22 mouse cellular contexts compared by ENCODE assay signal in genomic region chrX:77640301-77640700, GRCm38 (mm10).
A peak's percentile ranks its signal among the peaks of the same experiment; 100 is the strongest.
DNase-seq lines count a peak whose midpoint lies in the region; ATAC-seq lines count a peak whose summit lies in the region.
"Had no signal": no experiment of that assay in that cellular context is flagged by ENCODE, and none has a peak within 500 bp of the region (broad histone marks: within the 10 kb centered on the region; RNA-seq: fewer than 3 reads in every experiment).

No protein-coding gene starts in this region.

- no peaks in the 10 kb centered on the region for H3K9me3 ChIP-seq in forebrain, embryonic 12.5 days
- H3K9me3 ChIP-seq: embryonic facial prominence, embryonic 15.5 days; forebrain, embryonic 10.5 days; heart, embryonic 13.5 days; hindbrain, embryonic 15.5 days had no signal

- no peaks in the 10 kb centered on the region for H3K4me1 ChIP-seq in forebrain, embryonic 12.5 days
- H3K4me1 ChIP-seq: embryonic facial prominence, embryonic 15.5 days; forebrain, embryonic 10.5 days; heart, embryonic 13.5 days; hindbrain, embryonic 15.5 days had no signal

- no peak overlapping the region for H3K4me3 ChIP-seq in forebrain, embryonic 12.5 days (replicated peaks)
- H3K4me3 ChIP-seq: embryonic facial prominence, embryonic 15.5 days; erythroblast, embryonic 14.5 days; forebrain, embryonic 10.5 days; heart, embryonic 13.5 days; hindbrain, embryonic 15.5 days had no signal

- ATAC-seq in CD4-positive, CD25-positive, alpha-beta regulatory T cell, adult 4 months, result peak; percentile 55
- 0 out of 2 replicates have a peak, but pooled peaks have one; percentile 8 for ATAC-seq in common myeloid progenitor, adult 5-6 weeks (replicated peaks; ENCODE audit: low read depth, poor library complexity, severe bottlenecking)
- ATAC-seq in forebrain, embryonic 12.5 days (ENCODE audit: low FRiP score), result no peak
- ATAC-seq: forebrain, embryonic 16.5 days had no signal

- peak; percentile 14 for DNase-seq in naive thymus-derived CD4-positive, alpha-beta T cell, adult 2 months (ENCODE audit: low read depth)
- DNase-seq in liver, result no peak
- DNase-seq in kidney, adult 18-20 months, result no peak
- DNase-seq: adrenal gland, postnatal 25 days; B cell, adult 2 months; cerebellum, adult 18-20 months; cerebellum, adult 9-11 months; cerebellum, postnatal 36 days; embryo, embryonic 11 days; gastrocnemius, postnatal 14 days; heart, adult 11 months; heart, postnatal 36 days; kidney, adult 11 months had no signal

- H3K9ac ChIP-seq in forebrain, embryonic 12.5 days, result no peak overlapping the region
- H3K9ac ChIP-seq: embryonic facial prominence, embryonic 15.5 days; heart, embryonic 13.5 days; hindbrain, embryonic 15.5 days had no signal

- no peak overlapping the region for H3K27ac ChIP-seq in forebrain, embryonic 12.5 days
- H3K27ac ChIP-seq: embryonic facial prominence, embryonic 15.5 days; forebrain, embryonic 10.5 days; heart, embryonic 13.5 days; hindbrain, embryonic 15.5 days had no signal

- no peaks in the 10 kb centered on the region for H3K27me3 ChIP-seq in forebrain, embryonic 12.5 days
- H3K27me3 ChIP-seq: embryonic facial prominence, embryonic 15.5 days; heart, embryonic 13.5 days; hindbrain, embryonic 15.5 days had no signal

- 93% methylated on average over 4 of the region's 4 CpGs for WGBS in forebrain, embryonic 12.5 days

- H3K4me2 ChIP-seq in forebrain, embryonic 12.5 days, result no peak overlapping the region
- H3K4me2 ChIP-seq: embryonic facial prominence, embryonic 15.5 days; heart, embryonic 13.5 days; hindbrain, embryonic 15.5 days had no signal

- H3K36me3 ChIP-seq in forebrain, embryonic 12.5 days (replicated peaks), result no peaks in the 10 kb centered on the region; the same call in 1 of the 2 replicates
- H3K36me3 ChIP-seq: embryonic facial prominence, embryonic 15.5 days had no signal
